Mouse (Mus musculus) embryonic stem cell, embryonic (primary cell): ENCODE measurements around the gene Metap1d.

Experiments
- CTCF ChIA-PET, 4 experiments: fragments of 300-600 bp in 2 of 4; fragments of 350-600 bp in 2 of 4; sonication (Branson Sonifier 250); formaldehyde crosslinking; loops; one replicate each; lab custom pipeline; 2022; ENCODE audit warnings: inconsistent platforms in 2 of 4; lab: Charles Lee
- POLR2A ChIA-PET, 4 experiments: fragments of 300-600 bp in 2 of 4; fragments of 350-600 bp in 2 of 4; sonication (Branson Sonifier 250); formaldehyde crosslinking; loops; one replicate each; lab custom pipeline; 2022; ENCODE audit warnings: antibody characterized with exemption in 4 of 4, inconsistent platforms in 1 of 4; lab: Charles Lee

Metap1d gene

DNA sequence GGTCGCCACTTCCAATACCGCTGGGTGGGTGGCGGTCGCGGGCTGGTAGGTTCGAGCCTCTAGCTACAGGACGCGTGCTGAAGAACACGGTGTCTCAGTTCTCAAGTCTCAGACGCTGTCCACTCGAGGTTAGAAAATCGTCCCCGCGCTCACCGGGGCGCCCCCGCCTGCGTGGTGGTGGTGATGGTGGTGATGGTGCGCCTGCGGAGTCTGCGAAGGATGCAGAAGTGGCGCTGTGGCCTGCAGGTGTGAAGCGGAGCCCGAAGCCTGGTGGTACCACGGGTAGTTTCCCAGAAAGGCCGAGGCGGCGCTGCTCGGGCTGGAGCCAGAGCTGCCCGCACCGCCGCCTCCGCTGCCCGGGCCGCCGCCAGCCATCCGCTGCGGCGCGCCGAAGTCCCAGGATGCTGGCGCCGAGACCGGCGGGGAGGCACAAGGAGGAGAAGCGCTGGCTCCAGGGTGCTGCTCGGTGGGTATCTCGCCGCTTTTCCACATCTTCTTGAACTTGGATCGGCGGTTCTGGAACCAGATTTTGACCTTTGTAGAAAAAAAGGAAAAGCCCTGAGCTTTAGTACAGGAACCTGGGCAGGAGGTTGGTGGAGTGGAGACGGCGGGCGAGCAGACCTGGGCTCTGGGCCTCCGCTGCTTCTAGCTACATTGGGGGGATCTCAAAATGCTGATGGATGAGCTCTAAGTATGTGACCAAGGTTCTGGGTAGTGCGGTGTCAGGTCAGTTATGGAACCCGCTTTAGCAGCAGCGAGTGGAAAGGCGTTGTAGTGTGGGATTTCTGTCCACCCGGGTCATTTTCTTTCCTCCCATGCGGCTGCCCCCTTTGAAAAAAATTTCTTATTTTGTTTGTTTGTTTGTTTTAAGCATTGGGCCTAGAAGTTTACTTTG is 91.6 kb downstream of the Metap1d start:
- ChIA-PET CTCF (interaction anchor here in 1 of 4 experiments (1.1 kb wide), 1 partner anchor 17 kb away, joined by 4 read pairs; the partner anchor contains the start of gene Dlx1), POLR2A (interaction anchor here (0.5 to 7.2 kb wide), 16 partner anchors 8 to 404 kb away, joined by 3 to 58 read pairs (median 4); partner anchors contain the start of gene Dlx1 (in 1 of the 4))

DNA sequence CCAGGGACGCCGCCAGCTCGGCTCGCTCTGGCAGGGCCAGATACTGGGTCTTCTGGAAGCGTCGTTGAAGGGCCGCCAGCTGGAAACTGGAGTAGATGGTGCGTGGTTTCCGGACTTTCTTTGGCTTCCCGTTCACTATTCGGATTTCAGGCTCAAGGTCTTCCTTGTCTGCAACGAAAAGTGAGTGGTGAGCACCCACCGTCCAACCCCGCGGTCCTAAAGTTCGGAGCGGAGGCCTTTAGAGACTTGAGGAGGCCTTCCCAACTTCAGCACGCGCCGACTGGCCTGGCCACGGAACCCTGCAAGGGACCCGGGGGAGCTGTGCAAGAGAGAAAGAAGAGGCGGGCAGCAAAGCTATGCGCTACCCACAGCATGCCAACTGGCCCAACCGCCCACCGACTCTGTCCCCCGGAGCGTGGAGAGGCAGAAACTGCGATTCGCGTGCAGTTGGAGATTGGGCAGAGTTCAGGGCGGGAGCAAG is 92.4 kb downstream of the Metap1d start:
- POLR2A ChIA-PET: interaction anchor here (0.6 to 7.2 kb wide), 16 partner anchors 9 to 405 kb away, joined by 3 to 58 read pairs (median 4); partner anchors contain the start of genes Dlx1 (in 1 of the 4), Dync1i2 (in 1 of the 4) and Metap1d (in 1 of the 4)
- CTCF ChIA-PET: interaction anchor here in 1 of 4 experiments (1.1 kb wide), 1 partner anchor 17 kb away, joined by 4 read pairs; the partner anchor contains the start of gene Dlx1

DNA sequence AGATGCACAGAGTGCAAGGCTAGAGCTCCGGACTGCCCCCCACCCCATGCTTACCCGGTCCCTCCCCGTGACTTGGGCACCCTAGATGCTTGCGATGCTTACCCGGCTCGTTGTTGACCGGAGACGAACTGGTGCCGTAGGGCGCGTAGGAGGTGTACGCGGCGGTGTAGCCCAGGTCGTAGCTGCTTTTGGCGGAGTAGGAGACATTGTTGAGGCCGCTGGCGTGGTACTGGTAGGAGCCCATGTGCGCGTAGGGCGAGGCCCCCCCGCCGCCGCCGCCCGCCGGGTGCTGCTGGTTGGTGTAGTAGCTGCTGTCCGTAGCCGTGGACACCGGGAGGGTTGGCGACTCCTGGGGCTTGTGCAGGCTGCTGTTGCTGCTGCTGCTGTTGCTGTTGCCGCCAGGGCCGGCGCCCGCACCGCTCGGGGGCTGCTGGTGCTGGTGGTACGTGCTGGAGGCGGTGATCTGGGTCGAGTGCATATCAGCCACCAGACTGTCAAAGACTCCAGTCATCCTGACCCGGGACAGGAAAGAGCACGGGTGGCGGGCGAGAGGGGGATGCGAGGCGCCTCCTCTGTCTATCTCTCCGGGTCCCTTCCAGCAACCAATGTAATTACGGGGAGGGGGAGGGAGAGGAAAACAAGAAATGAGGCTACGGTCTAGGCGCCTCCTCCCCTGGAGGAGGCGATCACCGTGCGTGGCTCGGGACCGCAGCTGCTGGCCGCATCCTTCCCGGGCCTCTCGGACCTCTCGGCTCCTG is 93.0 kb downstream of the Metap1d start:
- ChIA-PET CTCF (interaction anchor here in 2 of 4 experiments (1.4 to 1.7 kb wide), 2 partner anchors 10 kb away, joined by 3 to 5 read pairs; no protein-coding TSS in a partner anchor), POLR2A (interaction anchor here (0.8 to 7.2 kb wide), 14 partner anchors 11 to 406 kb away, joined by 3 to 58 read pairs (median 4); partner anchors contain the start of genes Dlx1 (in 1 of the 4), Dync1i2 (in 1 of the 4) and Metap1d (in 1 of the 4))

DNA sequence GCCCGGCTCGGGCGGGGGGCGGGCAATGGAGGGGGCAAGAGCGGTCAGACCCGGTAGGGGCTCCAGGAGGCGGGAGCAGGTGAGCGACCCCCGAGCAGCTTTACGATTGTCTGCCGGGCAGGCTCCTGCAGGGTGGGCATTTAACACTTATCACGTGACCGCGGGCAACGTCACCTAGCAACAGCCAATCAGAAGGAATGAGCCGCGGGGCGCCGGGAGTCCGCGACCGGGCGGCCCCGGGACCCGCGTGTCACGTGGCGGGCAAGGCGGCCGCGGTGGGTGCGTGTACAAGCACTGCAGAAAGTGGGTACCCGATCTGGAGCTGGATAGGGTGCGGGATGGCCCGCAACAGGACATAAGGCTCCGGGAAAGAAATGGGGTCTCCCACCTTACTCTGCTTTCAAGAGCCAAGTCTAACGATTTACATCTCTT is 93.6 kb downstream of the Metap1d start, which contains the start of gene Dlx2:
Dlx2 (minus strand) TSS at position 115 of the 432 bp plus-strand sequence.
- ChIA-PET CTCF (interaction anchor here in 2 of 4 experiments (1.4 to 1.7 kb wide), 2 partner anchors 10 kb away, joined by 3 to 5 read pairs; no protein-coding TSS in a partner anchor), POLR2A (interaction anchor here in 3 of 4 experiments (0.5 to 7.2 kb wide), 10 partner anchors 12 to 335 kb away, joined by 3 to 58 read pairs (median 4); partner anchors contain the start of genes Metap1d (in 2 of the 3), Dlx1 (in 1 of the 3) and Dync1i2 (in 1 of the 3))

DNA sequence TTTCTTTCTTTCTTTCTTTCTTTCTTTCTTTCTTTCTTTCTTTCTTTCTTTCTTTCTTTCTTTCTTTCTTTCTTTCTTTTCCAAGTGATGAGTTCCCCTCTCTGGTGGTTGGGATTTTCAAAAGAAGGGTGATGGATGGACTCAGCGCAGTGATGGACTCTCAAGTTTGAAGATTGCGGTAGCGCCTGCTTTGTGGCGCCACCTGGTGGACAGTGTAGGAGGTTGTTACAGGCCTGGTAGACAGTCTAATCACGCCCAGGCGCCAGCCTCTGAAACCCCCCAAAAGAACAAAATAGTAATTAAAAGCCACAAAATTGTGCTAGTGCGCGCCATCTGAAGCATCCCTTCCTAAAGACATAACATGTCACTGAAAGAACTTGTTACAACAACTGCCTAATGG is 94.8 kb downstream of the Metap1d start:
- POLR2A ChIA-PET: interaction anchor here in 1 of 4 experiments (7.2 kb wide), 1 partner anchor 20 kb away, joined by 58 read pairs; the partner anchor contains the start of gene Dlx1
- CTCF ChIA-PET: interaction anchor here in 1 of 4 experiments (1.7 kb wide), 1 partner anchor 8 kb away, joined by 5 read pairs; no protein-coding TSS in a partner anchor

DNA sequence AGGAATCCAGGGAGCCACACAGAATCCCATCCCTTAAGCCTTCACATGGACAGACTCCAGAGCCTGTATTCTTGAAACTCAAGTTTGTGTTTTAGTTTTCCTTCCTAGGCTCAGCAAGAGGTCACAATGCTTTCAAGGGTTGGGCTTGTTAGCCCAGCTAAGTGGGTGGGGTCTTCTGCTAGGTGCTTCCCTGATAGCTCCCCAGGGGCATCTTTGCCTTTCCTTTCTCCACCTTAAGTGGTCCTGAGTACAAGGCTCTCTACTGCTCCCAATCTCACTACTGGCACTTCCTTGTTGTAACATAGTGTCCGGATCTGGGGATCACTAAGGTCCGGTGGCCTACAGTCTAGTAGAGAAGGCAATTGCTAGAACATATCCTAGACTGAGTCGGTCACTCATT is 97.3 kb downstream of the Metap1d start:
- POLR2A ChIA-PET: interaction anchor here in 3 of 4 experiments (0.6 to 1.0 kb wide), 3 partner anchors 30 to 186 kb away, joined by 3 to 5 read pairs (median 3); no protein-coding TSS in a partner anchor
- CTCF ChIA-PET: interaction anchor here in 2 of 4 experiments (0.5 to 1.0 kb wide), 2 partner anchors 99 to 222 kb away, joined by 3 read pairs; no protein-coding TSS in a partner anchor

DNA sequence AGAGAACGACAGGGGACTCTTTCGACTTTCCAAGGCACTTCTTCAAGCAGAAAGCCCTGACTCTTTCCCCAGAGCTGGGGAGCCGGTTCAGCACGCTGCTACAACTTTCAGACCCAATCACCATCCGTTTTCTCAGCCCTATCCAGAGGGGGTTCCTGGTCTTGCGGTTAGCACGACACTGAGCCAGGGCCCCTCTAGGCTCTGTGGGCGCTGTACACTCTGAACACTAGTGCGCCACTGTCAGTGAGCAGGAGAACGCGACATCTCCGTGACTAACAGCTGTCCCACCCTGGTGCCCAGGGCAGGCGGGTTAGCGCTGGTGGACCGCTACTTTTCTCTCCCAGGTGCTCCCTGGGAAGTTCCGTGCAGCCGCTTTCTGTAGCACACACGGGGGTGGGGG is 98.6 kb downstream of the Metap1d start:
- ChIA-PET POLR2A (interaction anchor here in 3 of 4 experiments (0.5 to 1.6 kb wide), 8 partner anchors 13 to 277 kb away, joined by 3 to 9 read pairs (median 3); partner anchors contain the start of genes Dlx1 (in 1 of the 3) and Metap1d (in 1 of the 3)), CTCF (interaction anchor here in 1 of 4 experiments (0.6 kb wide), 1 partner anchor 247 kb away, joined by 3 read pairs; no protein-coding TSS in a partner anchor)

DNA sequence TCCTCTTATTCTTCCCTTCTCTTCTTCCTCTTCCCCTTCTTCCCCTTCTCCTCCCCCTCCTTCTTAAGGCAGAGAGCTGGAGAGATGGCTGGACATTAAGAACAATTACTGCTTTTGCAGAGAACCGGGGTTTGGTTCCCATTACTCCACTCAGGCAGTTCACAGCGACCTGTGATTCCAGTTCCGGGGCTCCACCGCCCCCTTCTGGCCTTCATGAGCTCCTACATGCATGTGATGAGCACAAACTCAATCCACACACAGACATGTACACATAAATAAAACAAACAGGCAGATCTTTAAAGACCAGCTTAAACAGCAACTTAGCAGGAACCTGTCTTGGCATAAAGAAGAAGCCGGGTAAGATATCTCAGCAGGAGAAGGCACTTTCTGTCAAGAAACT is 103.0 kb downstream of the Metap1d start:
- ChIA-PET CTCF (interaction anchor here (0.6 to 2.0 kb wide), 20 partner anchors 9 to 1084 kb away, joined by 3 to 8 read pairs (median 3); partner anchors contain the start of genes Dlx2 (in 2 of the 4) and Metap1d (in 1 of the 4)), POLR2A (interaction anchor here in 2 of 4 experiments (0.7 to 1.2 kb wide), 4 partner anchors 10 to 103 kb away, joined by 3 to 4 read pairs (median 3); partner anchors contain the start of gene Metap1d (in 2 of the 2))

DNA sequence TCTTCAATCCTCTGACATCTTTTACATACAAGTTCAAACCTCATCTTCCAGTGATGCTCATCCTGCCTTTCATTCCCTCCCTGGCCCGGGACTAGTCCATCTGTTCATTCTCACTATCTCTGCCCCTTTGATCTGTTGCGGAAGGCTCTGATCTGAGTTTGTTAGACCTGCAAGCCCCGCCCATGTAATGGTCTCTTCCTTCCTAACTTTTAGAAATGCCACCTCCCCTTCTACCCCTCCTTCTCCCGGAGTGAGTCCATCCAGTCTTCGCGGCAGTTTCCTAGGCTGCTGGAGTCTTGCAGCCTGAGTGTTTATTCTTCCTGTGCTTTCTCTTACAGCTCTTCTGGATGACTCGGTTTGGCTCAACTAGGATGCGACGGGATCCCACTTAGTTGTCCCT is 113.4 kb downstream of the Metap1d start:
- ChIA-PET POLR2A (interaction anchor here in 3 of 4 experiments (0.5 to 1.2 kb wide), 5 partner anchors 10 to 233 kb away, joined by 3 to 4 read pairs (median 3); no protein-coding TSS in a partner anchor), CTCF (interaction anchor here in 2 of 4 experiments (0.6 to 1.0 kb wide), 2 partner anchors 25 to 261 kb away, joined by 4 to 8 read pairs; no protein-coding TSS in a partner anchor)

DNA sequence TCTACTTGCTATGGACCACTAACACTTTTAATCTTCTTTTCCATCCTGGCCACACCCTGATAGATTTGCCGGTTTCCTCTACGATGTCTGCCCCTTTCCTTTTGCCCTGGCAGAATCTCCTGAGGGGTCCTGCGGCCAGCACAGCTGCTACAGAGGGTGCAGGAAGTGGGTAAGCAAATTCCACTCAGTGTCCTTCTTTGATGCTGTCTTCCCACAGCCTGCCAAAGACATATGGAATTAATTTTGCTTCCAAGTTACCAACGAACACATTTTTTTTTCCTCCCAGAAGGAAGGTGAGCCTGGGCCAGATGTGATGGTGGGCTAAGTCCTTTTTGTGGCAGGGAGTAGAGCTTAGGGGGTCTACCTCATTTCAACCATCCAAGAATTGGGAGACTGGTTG is 120.7 kb downstream of the Metap1d start:
- CTCF ChIA-PET: no interaction called here
- POLR2A ChIA-PET: no interaction called here
